Mouse (Mus musculus): Measurements from ENCODE around the gene Nisch. TPM values are rescaled to one million over a fixed set of nuclear protein-coding genes. Genes with fewer than 3 reads are reported as not detected.
A peak's percentile ranks its signal among the peaks of the same experiment; 100 is the strongest.

Gene Nisch
- total and polyA plus RNA-seq, 3 experiments, result 46.3 to 180 (median 85.2) TPM

GRCm38 (mm10) chr14:31233996-31234591, 17.3 kb upstream of the Nisch start:
- peak overlapping the region; percentile 37 for H3K9ac ChIP-seq (ENCODE audit: insufficient read depth, low read depth)
- H3K79me2 ChIP-seq (replicated peaks; ENCODE audit: control insufficient read depth, extremely low read depth, insufficient read depth, poor library complexity, severe bottlenecking), result no peaks in the 10 kb centered on the region
- H3K4me1 ChIP-seq (ENCODE audit: control insufficient read depth in 1 of 2, insufficient read depth in 2 of 2), result peaks cover 7 to 23% of the 10 kb centered on the region in 2 experiments
- no peaks in the 10 kb centered on the region for H3K9me3 ChIP-seq (replicated peaks; ENCODE audit: low read length)
- H3K4me3 ChIP-seq (replicated peaks in 1 of 3; ENCODE audit: low read depth in 2 of 3, low read length in 2 of 3, poor library complexity in 1 of 3), result no peak overlapping the region
- TF ChIP-seq MAFK (IDR thresholded peaks at IDR 0.05; ENCODE audit: insufficient replicate concordance, low read length) (no peak), RAD21 (IDR thresholded peaks at IDR 0.05; ENCODE audit: low read depth, low read length) (peak; percentile 84), MYC (IDR thresholded peaks at IDR 0.05; ENCODE audit: low read depth, low read length) (no peak), NRF1 (IDR thresholded peaks at IDR 0.05; ENCODE audit: low read depth, low read length) (no peak), MAZ (IDR thresholded peaks at IDR 0.05; ENCODE audit: low read depth, low read length) (no peak), SIN3A (IDR thresholded peaks at IDR 0.05; ENCODE audit: low read length) (no peak), GABPA (IDR thresholded peaks at IDR 0.05; ENCODE audit: insufficient replicate concordance, low read depth, low read length) (no peak), ZNF384 (IDR thresholded peaks at IDR 0.05; ENCODE audit: low read depth, low read length) (no peak), USF2 (conservative IDR thresholded peaks at IDR 0.05; ENCODE audit: low read depth, low read length) (no peak), PAX5 (IDR thresholded peaks at IDR 0.05; ENCODE audit: low read length) (no peak), KAT2A (IDR thresholded peaks at IDR 0.05; ENCODE audit: insufficient replicate concordance, low read length) (no peak), IRF4 (IDR thresholded peaks at IDR 0.05; ENCODE audit: low read depth, low read length) (no peak), MEF2A (IDR thresholded peaks at IDR 0.05; ENCODE audit: borderline replicate concordance, low read depth, low read length) (no peak), SMC3 (IDR thresholded peaks at IDR 0.05; ENCODE audit: low read depth, low read length) (peak; percentile 96), RCOR1 (conservative IDR thresholded peaks at IDR 0.05; ENCODE audit: low read depth, low read length) (no peak), BHLHE40 (IDR thresholded peaks at IDR 0.05; ENCODE audit: low read depth, low read length) (no peak), TCF12 (IDR thresholded peaks at IDR 0.05; ENCODE audit: low read depth, low read length) (no peak), NELFE (IDR thresholded peaks at IDR 0.05; ENCODE audit: low read depth, low read length) (no peak; the same call in 1 of the 2 replicates), TBP (conservative IDR thresholded peaks at IDR 0.05; ENCODE audit: low read depth, low read length) (no peak), CHD2 (IDR thresholded peaks at IDR 0.05; ENCODE audit: low read length) (no peak), JUN (IDR thresholded peaks at IDR 0.05; ENCODE audit: insufficient read depth, low read depth, low read length) (no peak), JUND (conservative IDR thresholded peaks at IDR 0.05; ENCODE audit: low read depth, low read length) (no peak), CTCF (conservative IDR thresholded peaks at IDR 0.05 in 1 of 2, IDR thresholded peaks at IDR 0.05 in 1 of 2; ENCODE audit: low read depth in 2 of 2, low read length in 2 of 2) (peak; percentile 90 to 94), E2F4 (IDR thresholded peaks at IDR 0.05; ENCODE audit: insufficient replicate concordance, low read depth, low read length) (no peak), ZC3H11A (IDR thresholded peaks at IDR 0.05; ENCODE audit: low read depth, low read length) (peak; percentile 43; the same call in 1 of the 2 replicates), ETS1 (conservative IDR thresholded peaks at IDR 0.05; ENCODE audit: low read depth, low read length) (no peak), HCFC1 (IDR thresholded peaks at IDR 0.05; ENCODE audit: low read depth, low read length) (no peak), CHD1 (IDR thresholded peaks at IDR 0.05; ENCODE audit: low read depth, low read length) (no peak)
- H3K27ac ChIP-seq (ENCODE audit: insufficient read depth, low read depth), result no peak overlapping the region
- no peak overlapping the region for H3K4me2 ChIP-seq (ENCODE audit: insufficient read depth, low read depth, poor library complexity, severe bottlenecking)
- dilution Hi-C loops (cut with MboI; ENCODE audit: extremely low pct_ligation_motif_present, extremely low pct_unique_long_range_greater_than_20kb, low sequenced_read_pairs) (no loop called here), in situ Hi-C loops (cut with MboI; ENCODE audit: low pct_ligation_motif_present, low pct_unique_long_range_greater_than_20kb, low sequenced_read_pairs) (no loop called here)
- peak; percentile 76 for DNase-seq (ENCODE audit: extremely low read depth)
- peaks cover 14% of the 10 kb centered on the region for H3K27me3 ChIP-seq (replicated peaks)
- peaks cover 0 to 20% of the 10 kb centered on the region in 2 experiments for H3K36me3 ChIP-seq (replicated peaks in 1 of 2; ENCODE audit: control insufficient read depth in 1 of 2, insufficient read depth in 1 of 2, low read length in 1 of 2)
